Mouse (Mus musculus) ES-CJ7 (cell line): ENCODE results near the gene Camk1d.

Source experiments
- DNase-seq: peaks from one replicate; pipeline ENCODE4 v3.0.0; 2011; ENCODE audit warnings: low read depth, low spot score

Gene Camk1d

DNA sequence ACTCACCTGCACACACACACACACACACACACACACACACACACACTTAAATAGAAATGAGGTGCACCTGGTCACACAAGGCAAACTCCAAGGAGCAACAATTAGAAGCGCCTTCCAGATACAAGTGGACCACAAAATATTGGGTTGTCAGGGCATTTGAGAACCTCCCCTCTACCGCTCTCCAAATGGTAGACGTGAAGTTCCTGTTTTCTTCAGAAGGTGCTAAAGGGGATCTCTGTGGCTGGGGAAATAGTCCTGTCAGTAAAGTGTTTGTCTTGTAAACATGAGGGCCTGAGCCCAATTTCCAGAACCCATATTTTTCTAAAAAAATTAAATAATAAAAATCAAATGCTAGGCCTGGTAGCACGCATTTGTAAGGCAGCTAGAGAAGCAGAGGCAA lies 4.4 kb downstream of the Camk1d start:
- DNase-seq, result no peak

DNA sequence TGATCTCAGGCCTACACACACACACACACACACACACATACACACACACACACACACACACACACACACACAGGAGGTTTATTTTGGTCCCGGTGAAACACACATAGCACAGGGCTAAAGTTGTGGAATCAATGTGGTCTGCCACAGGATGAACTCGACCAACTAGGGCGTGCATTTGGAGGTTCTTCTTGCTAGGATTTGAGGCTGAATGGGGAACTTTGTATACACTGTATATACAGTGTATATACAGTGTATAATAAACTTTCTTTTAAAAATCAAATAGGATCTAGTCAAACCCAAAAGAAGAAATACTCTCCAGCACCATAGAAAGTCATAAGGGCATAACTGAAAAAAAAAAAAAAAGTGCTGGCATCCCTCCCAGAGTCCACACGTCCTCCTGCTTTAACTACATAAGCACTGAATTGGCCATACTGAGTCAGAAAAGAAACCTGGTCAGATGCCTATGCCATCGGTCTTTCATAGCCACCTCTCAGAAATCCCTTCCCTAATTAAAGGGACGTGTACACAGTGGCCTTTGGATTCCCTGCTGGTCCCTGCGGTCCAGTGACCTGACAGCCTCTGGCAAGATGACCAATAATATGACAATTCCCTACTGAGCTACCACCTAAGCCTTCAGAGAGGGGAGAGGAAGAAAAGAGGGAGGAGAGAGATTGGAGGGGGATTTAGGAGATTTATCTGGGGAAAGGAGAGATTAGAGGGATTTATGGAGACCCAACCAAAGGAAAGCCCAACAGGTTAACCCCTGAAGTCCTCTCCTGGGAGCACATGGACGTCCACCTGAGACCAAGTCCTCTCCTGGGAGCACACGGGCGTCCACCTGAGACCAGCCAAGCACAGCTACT lies 6.2 kb downstream of the Camk1d start:
- no peak for DNase-seq

DNA sequence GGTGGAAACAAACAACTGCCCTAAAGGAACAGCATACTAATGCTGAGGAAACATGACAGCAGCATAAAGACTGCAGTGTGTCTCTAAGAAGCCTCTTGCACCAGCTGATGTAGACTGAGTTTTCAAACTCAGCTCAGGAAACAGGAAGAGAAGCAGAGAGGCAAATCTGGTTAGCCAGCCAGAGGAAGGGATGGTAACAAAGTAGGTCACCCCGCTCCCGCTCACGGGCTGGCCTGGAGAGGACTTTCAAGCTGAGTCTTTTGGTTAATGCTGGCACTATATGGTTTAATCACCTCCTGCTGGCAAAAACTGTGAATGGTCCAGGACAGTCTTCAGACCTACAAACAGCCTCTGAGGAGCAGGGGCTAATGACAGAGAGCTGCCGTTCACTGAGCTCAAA lies 7.7 kb downstream of the Camk1d start:
- DNase-seq, result no peak

DNA sequence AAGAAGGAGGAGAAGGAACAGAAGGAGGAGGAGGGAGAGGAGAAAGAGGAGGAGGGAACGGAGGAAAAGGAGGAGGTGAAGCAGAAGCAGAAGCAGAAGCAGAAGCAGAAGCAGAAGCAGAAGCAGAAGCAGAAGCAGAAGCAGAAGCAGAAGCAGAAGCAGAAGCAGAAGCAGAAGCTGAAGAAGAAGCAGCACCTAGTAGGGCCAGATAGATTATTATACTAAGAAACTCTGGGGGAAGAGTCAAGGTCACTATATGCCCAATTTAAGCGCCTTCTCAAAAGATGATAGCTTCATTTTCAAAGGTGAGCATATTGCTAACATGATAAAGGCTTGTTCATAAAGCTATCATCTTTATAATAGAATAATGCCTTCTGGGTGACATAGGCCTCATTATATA lies 11.9 kb downstream of the Camk1d start:
- DNase-seq, result no peak

DNA sequence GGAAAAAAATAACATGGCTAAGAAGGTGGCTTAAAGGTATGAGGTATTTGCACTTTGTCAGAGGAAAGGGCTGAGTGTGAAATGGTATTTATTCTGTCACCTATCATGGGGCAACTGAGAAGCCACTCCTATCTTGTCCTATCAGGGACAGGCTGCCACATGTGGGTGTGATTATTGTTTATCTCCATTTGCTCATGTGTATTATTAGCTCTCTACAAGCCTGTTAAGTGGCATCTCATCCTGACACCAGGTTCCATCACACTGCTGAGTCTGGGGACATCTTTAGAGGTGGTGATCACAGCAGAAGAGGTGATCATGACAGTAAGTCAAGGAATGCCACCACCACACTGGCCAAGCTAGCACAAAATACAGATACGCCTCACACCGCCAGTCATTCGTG lies 13.4 kb downstream of the Camk1d start:
- DNase-seq, result no peak

DNA sequence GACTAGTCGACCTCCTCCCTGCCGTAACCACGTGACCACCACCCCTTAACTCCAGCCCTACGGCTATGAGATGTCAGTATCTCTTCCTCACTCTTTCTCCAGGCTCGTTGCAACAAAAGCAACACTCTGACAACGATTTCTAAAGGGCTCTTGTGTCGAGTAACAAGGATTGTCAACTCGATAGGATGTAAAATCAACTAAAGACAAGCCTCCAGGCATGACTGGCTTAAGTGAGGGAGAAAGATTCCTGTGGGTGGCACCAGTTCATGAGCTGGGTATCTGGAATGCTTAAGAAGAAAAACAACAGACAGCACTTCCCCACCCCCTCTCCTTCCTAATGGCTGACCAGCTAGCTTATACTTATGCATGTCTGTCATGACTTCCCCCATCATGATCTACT lies 15.9 kb downstream of the Camk1d start:
- no peak for DNase-seq

DNA sequence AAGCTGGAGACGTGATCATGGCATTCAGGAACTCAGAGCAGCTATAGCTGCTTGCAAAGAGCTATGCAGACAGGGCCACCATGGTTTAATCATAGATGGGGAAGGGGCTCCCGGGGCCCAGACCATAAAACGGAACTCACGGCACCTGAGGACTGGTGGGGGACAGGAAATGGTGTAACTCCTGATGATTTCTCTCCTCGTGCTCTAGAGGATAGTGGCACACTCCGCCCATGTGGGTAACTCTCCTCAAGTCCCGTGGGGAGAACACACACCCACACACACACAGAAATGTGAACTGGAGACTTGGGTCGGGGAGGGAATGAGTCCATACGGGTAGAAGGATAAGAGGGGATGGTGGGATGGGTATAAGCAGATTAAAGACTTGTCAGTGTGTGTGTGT lies 20.2 kb downstream of the Camk1d start:
- peak; percentile 36 for DNase-seq

DNA sequence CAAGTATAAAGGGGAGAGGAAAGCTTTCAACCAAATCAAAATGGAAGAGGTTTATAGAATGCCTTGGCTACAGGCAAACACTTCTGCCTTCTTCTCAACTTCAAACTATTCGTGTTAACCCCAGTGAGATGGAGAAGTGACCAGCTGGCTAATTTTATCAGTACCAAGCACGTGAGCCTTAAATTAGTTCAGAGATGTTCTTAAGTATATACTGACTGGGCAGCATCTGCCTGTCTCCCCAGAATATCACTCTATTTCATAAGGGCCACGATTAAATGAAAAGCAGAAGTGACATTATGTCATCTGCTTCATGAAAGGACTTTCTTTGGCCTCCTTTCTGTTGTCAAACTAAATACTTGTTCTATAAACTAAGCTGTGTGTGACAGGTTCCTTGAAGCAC lies 22.6 kb downstream of the Camk1d start:
- no peak for DNase-seq

DNA sequence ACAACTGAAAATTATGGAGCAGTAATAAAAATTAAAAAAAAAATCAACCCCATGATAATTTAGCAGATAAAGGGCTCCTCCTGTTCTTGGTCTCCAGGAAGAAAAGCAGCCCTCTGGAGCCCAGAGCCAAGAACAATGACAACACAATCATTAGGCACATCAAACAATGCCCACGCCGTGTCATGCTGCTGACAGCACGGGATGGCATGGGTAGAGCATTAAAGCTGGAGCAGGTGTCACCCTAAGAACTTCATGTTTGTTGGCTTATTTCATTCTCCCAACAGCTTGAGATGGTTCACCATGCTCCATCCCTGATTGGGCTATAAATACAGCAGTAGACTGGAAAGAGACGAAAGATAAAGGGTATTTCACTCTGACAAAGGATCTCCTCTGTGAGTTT lies 30.9 kb downstream of the Camk1d start:
- DNase-seq, result no peak

DNA sequence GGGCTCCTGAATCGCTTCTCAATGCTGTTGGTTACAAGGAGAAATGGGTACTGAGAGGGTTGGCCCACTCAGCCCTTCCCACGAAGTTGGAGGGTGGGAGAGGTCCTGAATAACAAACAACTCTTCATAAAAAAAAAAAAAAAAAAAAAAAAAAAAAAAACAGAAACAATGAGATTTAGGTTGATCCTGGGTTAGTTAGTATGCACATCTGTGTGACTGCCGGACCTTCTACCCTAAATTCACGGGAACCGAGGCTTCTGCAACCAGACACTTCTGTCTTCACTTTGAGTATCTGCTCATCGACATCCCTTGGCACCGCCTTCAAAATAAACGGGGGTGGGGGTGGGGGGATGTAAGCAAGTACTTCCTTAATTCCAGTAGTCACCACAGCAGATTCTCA lies 32.4 kb downstream of the Camk1d start:
- no peak for DNase-seq

DNA sequence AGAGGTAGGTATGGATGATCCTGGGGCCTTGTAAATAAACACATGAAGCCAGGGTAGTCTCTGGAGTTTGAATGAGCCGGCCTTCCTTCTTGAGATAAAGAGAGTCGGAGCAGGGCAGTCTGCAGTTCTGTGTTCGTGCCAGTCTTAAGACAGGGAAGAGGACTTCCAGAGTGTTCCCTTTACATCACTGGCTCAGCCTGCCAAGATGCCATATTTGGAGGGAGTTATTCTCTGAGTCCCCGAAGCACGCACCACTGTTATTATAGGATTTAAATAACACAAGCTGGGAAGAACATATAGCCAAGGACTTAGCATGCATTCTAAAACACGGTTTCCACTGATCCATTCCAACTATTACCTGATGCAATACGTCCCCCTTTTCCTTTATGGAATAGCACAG lies 33.0 kb downstream of the Camk1d start:
- DNase-seq, result no peak

DNA sequence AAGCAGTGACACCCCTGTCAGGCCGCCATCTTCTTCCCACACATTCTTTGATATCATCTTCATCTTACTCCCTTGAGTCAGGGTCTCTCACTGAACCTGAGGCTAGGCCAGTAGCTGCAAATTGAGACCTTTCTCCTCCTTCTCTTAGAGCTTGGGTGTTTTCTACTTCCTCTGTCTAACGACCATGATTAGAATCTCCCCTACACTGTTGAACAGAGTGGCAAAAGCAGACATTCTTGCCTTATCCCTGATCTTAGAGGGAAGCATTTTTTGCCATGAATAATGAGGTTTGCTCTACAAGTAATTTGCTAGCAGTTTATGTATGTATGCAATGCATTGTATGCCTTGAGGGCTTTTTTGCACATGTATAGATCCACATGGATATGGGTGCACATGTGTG lies 35.3 kb downstream of the Camk1d start:
- DNase-seq, result no peak

DNA sequence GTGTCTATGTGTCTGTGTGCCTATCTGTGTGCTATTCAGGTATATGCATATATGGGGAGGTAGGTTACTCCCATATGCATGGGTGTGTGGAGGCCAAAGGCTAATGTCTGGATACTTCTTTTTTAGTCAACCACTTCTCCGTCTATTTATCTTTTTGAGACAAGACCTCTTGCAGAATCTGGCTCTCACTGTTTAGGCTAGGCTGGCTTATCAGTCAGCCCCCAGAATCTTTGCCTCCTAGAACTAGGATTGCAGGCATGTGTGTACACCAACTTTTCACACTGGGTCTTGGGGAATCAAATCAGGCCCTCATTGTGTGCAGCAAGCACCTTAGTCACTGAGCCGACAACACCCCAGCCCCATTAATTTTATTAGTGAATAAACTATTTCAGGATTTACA lies 36.8 kb downstream of the Camk1d start:
- no peak for DNase-seq

DNA sequence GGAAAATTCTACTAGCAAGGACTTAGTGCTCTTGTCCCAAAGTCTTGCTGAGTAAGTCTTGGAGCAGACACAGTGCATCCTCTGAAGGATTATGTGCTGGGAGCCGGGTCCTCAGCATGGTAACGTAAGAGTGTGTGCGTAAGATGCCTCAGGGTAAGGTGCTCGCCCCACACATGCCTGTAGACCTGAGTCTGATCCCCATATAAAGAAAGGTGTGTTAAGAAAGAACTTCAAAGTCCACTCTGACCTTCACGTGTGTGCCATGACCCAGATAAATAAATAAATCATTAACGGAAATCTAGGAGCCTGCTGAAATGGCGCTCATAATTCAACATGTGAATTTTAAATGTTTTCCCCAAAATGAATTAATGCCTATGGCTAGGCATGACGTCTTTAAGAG lies 37.5 kb downstream of the Camk1d start:
- DNase-seq, result no peak

DNA sequence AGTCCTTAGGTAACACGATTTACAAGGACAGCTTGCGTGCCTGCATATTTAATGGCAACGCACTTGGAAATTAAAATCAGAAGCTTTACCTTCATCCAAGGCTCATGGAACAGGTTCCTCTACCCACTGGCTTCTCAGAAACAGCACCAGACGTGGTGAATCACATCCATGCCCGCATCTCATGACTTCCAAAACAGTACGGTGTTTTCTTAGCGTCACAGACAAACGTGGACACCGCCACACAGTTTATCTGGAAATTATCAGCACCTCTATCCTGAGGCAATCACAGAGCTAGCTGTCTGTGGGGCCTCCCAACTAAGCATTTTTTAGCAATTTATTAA lies 38.2 kb downstream of the Camk1d start:
- DNase-seq, result no peak

DNA sequence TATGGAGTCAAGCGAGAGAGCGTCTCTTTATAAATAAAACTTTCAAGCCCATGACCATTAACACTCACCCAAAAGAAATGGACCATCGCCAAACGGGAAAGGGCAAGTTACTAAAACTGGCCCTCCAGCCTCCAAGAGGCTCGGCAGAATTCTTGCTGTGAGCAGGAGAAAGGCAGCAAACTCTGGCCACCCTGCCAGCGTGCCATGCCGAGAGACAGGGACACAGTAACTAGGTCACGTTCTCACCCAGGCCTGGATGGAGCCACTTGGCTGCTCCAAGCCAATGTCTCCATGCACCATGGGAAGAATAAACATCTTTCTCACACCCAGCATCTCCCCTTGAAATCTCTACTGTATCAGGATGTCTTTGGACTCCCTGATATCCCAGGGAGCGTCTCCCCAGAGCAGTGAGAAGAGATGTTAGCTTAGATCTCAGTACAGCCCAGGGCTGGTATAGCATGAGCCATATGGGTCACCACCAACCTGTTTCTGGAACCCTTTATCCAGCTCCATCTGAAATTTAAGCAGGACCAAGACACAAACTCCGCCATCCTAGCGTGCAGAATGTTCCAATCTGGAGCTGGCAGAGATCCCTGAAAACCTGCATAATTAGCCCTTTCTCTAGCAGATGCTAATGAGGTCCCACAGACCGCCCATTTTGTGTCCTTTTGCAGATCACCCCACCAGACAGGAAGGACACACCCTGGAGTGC lies 38.7 kb downstream of the Camk1d start:
- peak; percentile 82 for DNase-seq

DNA sequence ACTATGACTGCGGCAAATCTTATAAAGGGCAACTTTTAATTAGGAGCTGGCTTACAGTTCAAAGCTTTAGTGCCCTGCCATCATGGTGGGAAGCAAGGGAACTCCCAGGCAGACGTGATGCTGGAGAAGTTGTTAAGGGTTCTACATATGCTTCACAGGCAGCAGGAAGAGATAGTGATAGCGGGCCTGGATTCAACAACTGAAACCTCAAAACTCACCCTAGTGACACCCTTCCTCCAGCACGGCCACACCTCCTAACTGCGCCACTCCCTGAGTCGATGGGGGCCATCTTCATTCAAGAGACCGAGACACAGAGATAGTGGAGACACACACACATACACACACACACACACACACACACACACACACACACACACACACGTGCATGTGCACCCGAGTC lies 39.8 kb downstream of the Camk1d start:
- DNase-seq, result no peak

DNA sequence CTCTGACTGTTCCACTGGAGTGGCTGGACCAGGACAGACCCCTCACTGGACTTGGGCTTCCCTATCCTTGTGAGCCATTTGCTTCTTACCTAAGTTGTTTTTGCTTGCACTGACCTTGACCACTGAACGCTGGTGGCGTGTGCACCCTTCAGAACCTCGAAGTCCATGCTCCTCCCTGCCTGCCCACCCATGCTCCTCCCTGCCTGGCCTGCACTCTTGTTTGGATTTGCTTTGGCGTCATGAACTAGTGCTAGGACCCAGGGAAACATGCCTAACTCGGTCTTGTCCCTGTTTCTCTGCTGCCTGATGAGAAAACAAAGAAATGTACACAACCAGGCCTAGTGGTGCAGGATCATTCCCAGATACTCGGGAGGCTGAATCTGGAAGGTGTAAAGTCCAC lies 40.5 kb downstream of the Camk1d start:
- DNase-seq, result no peak

DNA sequence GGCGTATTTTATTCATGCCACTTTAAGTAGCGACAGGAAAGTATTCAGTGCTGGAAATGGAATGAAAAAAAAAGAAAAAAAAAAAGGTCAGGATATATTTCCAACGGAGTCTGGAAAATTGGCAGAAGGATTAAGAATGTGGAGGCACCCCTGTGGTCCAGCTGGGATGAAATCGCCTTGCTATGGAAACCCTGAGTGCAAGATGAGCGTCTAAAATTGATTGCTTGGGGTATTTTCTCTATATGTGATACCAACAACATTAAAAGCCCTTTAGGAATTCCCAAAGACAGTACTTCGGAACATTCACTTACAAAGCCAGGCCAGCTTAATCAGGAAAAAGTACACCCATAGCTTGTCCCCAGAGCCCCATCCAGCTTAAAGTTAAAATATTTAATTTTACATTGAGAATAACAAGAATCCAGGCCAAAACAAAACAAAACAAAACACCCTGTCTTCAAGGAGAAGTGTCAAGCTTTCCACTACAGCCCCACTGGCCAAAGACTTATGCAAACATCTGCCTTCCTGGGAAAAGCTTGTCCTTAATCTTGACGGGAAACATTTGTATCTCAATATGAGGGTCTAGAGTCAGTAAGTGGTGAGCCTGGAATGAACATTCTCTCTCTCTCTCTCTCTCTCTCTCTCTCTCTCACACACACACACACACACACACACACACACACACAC lies 41.3 kb downstream of the Camk1d start:
- no peak for DNase-seq

DNA sequence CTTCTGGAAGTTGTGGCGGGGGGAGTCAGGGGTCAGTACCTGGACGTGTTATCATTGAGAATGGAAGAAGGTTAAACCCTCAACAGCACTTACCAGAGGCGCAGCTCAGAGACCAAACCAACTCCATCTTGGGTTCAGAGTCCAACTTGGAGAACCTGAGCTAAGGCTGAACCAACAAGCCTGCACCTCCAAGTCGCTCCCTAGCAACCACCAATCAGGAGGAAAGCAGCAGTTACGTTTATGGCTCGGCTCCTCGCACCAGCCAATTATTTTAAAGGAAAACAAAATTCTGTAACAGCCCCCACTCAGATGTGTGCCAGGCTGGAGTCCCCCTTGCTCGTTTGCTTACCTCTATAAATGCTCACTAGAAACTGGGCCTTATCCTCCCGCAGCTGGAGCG lies 44.2 kb downstream of the Camk1d start:
- DNase-seq, result peak; percentile 34

DNA sequence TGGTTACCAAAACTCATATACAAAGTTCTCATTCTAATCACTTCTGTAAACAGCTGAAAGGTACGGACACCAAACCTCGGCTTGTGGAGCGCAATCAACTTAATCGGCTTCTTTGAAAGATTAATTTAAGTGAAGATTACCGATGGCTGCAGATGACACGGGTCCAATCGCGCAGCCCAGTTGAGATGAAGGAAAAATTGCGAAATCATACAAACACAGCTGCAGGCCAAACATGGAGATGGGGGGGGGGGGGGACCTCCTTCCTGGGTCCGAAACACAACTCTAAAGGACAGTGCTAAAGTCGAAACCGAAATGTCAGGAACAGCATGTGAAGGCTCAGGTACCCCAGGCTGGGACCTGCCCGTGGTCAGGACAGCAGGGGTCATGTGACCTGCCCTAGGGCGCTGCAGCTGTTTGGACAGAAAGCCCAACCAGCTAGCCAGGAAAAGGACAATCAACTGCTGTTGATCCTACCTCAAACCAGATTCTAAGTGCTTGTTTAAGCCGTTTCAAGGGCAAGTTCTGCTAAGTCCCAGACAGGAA lies 44.7 kb downstream of the Camk1d start:
- DNase-seq, result peak; percentile 39

DNA sequence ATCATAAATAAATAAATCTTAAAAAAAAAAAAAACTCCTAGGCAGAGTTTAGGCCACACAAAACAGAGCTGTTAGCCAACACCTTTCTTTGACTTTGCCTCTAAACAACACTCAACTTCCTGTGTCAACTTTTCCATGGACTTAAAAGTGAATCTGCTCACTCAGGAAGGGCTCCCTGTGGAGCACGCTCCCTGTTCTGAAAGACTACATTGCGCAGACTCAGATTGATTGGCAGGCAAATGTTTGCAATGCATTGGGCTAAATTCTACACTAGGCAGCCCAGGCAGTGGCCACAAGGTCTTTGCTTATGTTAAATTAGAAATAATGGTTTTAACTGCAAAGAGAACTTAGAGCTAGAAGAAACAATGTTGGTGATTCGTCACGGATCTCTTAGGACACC lies 45.4 kb downstream of the Camk1d start:
- DNase-seq, result peak; percentile 70

DNA sequence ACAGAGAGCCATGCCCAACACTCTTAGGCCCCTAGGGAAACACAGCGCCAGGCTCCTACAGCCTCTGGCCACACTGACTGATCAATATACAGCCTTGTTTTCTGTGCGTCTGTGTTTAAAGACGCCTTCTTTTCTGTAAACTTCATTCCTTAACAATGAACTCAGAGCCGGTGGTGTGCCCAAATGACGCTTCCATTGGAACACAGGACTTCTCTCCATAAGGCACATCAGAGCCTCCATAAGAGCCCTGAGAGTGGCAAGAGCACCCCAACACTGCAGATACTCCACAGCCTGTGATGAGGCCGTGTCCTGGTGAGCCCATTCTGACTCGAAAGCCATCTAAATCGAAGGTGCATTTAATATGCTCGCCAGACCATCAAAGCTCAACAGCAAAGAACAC lies 50.8 kb downstream of the Camk1d start:
- no peak for DNase-seq
